Mouse (Mus musculus) G1E (cell line): Measurements from ENCODE around the gene Crygs.

Experiments used
- CTCF ChIP-seq: IDR thresholded peaks from 2 replicates; pipeline ENCODE4 v1.5.1; 2012; ENCODE audit warnings: low read depth, low read length, inconsistent platforms, mixed read lengths
- TAL1 ChIP-seq: conservative IDR thresholded peaks from 2 replicates; pipeline ENCODE4 v1.6.1; 2012; ENCODE audit warnings: low read depth, low read length, inconsistent platforms, mixed read lengths

DNA sequence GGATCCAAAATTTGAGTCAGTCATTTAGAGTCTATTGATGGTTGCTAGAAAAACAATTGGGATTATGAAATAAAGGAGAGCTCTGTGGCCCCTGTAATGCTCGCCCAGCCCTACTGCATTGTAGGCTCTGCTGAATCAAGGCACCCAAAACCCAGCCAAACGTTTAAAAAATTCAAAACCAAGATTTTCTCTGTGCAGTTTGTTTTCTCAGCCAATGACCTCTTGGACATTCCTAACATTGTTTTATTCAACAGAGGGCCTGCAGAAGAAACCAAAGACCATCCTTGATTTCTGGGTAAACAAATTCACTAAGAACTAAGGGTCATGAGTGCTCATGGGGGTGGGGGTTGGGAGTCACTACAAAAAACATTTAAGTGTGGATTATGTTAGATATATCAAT lies at the start of gene Crygs:
- TF ChIP-seq CTCF (no peak), TAL1 (no peak)
